Mouse (Mus musculus): ENCODE measurements at regions not wholly inside any gene's neighbourhood (a gene's known extent, or its start where the extent isn't known, plus 50 kb on each side); places are given as distances from the start of the nearest gene placed in this dataset.

- no peak for DNase-seq (ENCODE audit: low read depth, low spot score)
Measured at GRCm38 (mm10) chr3:131698070-131698750, 133.6 kb downstream of the Papss1 start.

- no peak for DNase-seq (ENCODE audit: low read depth, low spot score)
Measured at GRCm38 (mm10) chr3:131703134-131703533, 138.6 kb downstream of the Papss1 start.

GRCm38 (mm10) chr3:131713532-131713931, 149.0 kb downstream of the Papss1 start:
- DNase-seq (ENCODE audit: low read depth, low spot score), result no peak

GRCm38 (mm10) chr3:131718761-131719160, 154.2 kb downstream of the Papss1 start:
- DNase-seq (ENCODE audit: low read depth, low spot score), result no peak

GRCm38 (mm10) chr3:131728618-131729017, 164.1 kb downstream of the Papss1 start:
- DNase-seq (ENCODE audit: low read depth, low spot score), result no peak

GRCm38 (mm10) chr3:131734226-131734625, 169.7 kb downstream of the Papss1 start:
- no peak for DNase-seq (ENCODE audit: low read depth, low spot score)

- DNase-seq (ENCODE audit: low read depth, low spot score), result no peak
Measured at GRCm38 (mm10) chr3:131737461-131737860, 172.9 kb downstream of the Papss1 start.

- DNase-seq (ENCODE audit: low read depth, low spot score), result no peak
Measured at GRCm38 (mm10) chr3:131737953-131738598, 173.5 kb downstream of the Papss1 start.

- DNase-seq (ENCODE audit: low read depth, low spot score), result no peak
Measured at GRCm38 (mm10) chr3:131755537-131755936, 191.0 kb downstream of the Papss1 start.

GRCm38 (mm10) chr3:131756126-131756525, 191.6 kb downstream of the Papss1 start:
- no peak for DNase-seq (ENCODE audit: low read depth, low spot score)

GRCm38 (mm10) chr3:131769976-131770375, 205.4 kb downstream of the Papss1 start:
- DNase-seq (ENCODE audit: low read depth, low spot score), result no peak

- no peak for DNase-seq (ENCODE audit: low read depth, low spot score)
Measured at GRCm38 (mm10) chr3:131770486-131770885, 205.9 kb downstream of the Papss1 start.

GRCm38 (mm10) chr3:131771863-131772546, 207.4 kb downstream of the Papss1 start:
- DNase-seq (ENCODE audit: low read depth, low spot score), result no peak

- DNase-seq (ENCODE audit: low read depth, low spot score), result no peak
Measured at GRCm38 (mm10) chr3:131772593-131772992, 208.0 kb downstream of the Papss1 start.

- DNase-seq (ENCODE audit: low read depth, low spot score), result no peak
Measured at GRCm38 (mm10) chr3:131775431-131775830, 210.9 kb downstream of the Papss1 start.

GRCm38 (mm10) chr3:131776650-131777049, 212.1 kb downstream of the Papss1 start:
- DNase-seq (ENCODE audit: low read depth, low spot score), result no peak

- DNase-seq (ENCODE audit: low read depth, low spot score), result no peak
Measured at GRCm38 (mm10) chr3:131779803-131780202, 215.2 kb downstream of the Papss1 start.

- DNase-seq (ENCODE audit: low read depth, low spot score), result no peak
Measured at GRCm38 (mm10) chr3:131785524-131785923, 221.0 kb downstream of the Papss1 start.

GRCm38 (mm10) chr3:131788321-131788720, 223.8 kb downstream of the Papss1 start:
- no peak for DNase-seq (ENCODE audit: low read depth, low spot score)

GRCm38 (mm10) chr3:131789177-131789576, 224.6 kb downstream of the Papss1 start:
- DNase-seq (ENCODE audit: low read depth, low spot score), result no peak

GRCm38 (mm10) chr3:131794056-131794455, 229.5 kb downstream of the Papss1 start:
- no peak for DNase-seq (ENCODE audit: low read depth, low spot score)

GRCm38 (mm10) chr3:131795108-131796005, 230.8 kb downstream of the Papss1 start:
- no peak for DNase-seq (ENCODE audit: low read depth, low spot score)

Measured in R1 (cell line).